Mouse (Mus musculus): Measurements from ENCODE around the gene Txlna. TPM values are rescaled to one million over a fixed set of nuclear protein-coding genes. Genes with fewer than 3 reads are reported as not detected.
A peak's percentile ranks its signal among the peaks of the same experiment; 100 is the strongest.

The Txlna gene
- polyA plus RNA-seq, 1 experiment from 2014 or later = 108 TPM

DNA sequence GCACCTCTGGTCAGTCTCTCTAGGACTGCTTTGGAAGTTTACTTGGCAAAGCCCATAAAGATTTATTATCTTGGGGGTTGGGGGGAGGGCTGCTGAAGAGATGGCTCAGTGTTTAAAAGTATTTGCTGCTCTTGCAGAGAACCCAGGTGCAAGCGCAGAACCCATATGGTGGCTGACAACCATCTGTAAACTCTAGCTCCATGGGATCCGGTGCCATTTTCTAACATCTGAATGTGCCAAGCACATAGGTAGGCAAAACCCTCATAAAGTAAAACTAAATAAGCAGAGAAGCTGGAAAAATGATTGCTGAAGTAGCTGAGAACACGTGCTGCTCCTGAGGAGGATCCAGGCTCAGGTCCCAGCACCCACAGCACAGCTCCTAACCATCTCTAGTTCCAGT lies 20.7 kb upstream of the Txlna start:
- Histone ChIP-seq H3K9me3 (ENCODE audit: control insufficient read depth, low read length) (no peaks in the 10 kb centered on the region), H3K9ac (ENCODE audit: low read length) (no peak overlapping the region), H3K4me1 (ENCODE audit: control insufficient read depth, insufficient read depth, low read length) (no peaks in the 10 kb centered on the region), H3K27ac (ENCODE audit: low read depth, low read length) (no peak overlapping the region), H3K27me3 (ENCODE audit: control insufficient read depth, insufficient read depth, low read length) (no peaks in the 10 kb centered on the region), H3K4me3 (ENCODE audit: low read depth, low read length) (no peak overlapping the region), H3K4me2 (ENCODE audit: low read depth) (no peak overlapping the region), H3K36me3 (ENCODE audit: control insufficient read depth, insufficient read depth, low read length) (peaks cover 5% of the 10 kb centered on the region)
- no peak for DNase-seq (ENCODE audit: low spot score)
- no peak for ATAC-seq (ENCODE audit: insufficient read depth, low FRiP score, low TSS enrichment)
- WGBS = 89% methylated on average over 3 of the region's 3 CpGs

DNA sequence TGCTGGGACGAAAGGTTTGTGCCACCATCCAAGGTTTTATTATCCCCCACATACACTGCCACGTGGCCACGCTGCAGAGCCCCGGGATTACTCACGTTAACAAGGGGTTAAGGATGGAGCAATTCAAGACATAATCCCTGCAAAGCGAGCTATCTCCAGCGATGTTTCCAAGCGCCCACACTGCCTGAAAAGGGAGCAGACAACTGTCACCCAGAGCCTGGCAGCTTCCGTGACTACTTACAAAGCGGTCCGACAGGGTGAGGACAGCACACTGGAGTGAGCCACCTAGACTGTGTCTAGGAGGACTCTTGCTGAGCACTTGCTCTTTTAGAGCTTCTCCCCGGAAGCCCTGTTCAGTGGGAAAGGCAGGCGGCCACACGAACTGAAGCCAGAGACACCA lies 13.9 kb upstream of the Txlna start:
- Histone ChIP-seq H3K27me3 (ENCODE audit: control insufficient read depth, insufficient read depth, low read length) (no peaks in the 10 kb centered on the region), H3K4me2 (ENCODE audit: low read depth) (no peak overlapping the region), H3K4me1 (ENCODE audit: control insufficient read depth, insufficient read depth, low read length) (no peaks in the 10 kb centered on the region), H3K9me3 (ENCODE audit: control insufficient read depth, low read length) (no peaks in the 10 kb centered on the region), H3K9ac (ENCODE audit: low read length) (no peak overlapping the region), H3K27ac (ENCODE audit: low read depth, low read length) (no peak overlapping the region), H3K4me3 (ENCODE audit: low read depth, low read length) (no peak overlapping the region), H3K36me3 (ENCODE audit: control insufficient read depth, insufficient read depth, low read length) (peaks cover 28% of the 10 kb centered on the region)
- ATAC-seq (ENCODE audit: insufficient read depth, low FRiP score, low TSS enrichment) (no peak), DNase-seq (ENCODE audit: low spot score) (no peak)
- 95% methylated on average over 14 of the region's 14 CpGs for WGBS

GRCm38 (mm10) chr4:129650359-129650758 lies 9.5 kb upstream of the Txlna start:
- H3K9ac ChIP-seq (ENCODE audit: low read length) = no peak overlapping the region

DNA sequence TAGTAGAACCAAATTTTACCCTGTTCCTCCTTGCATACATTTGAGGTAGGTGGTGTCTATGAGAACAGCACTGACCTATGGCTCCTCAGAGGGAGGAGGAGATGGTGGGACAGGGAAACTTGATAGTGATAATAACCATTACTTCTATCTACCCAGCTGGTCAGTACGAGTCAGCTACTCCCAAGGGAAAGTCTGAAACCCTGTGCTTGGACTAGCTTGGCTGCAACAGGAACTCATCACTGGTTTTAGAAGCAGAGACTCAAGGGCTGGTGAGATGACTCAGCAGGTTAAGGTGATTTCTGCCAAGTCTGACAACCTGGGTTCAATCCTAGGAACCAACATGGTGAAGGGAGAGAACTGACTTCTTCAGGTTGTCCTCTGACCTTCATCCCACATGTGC lies 7.8 kb upstream of the Txlna start:
- peaks cover 24% of the 10 kb centered on the region for H3K36me3 ChIP-seq (ENCODE audit: control insufficient read depth, insufficient read depth, low read length)
- no peaks in the 10 kb centered on the region for H3K9me3 ChIP-seq (ENCODE audit: control insufficient read depth, low read length)
- ATAC-seq (ENCODE audit: insufficient read depth, low FRiP score, low TSS enrichment) (no peak), DNase-seq (ENCODE audit: low spot score) (no peak)
- whole genome bisulfite sequencing = 89% methylated on average over 1 of the region's 1 CpGs
- no peaks in the 10 kb centered on the region for H3K27me3 ChIP-seq (ENCODE audit: control insufficient read depth, insufficient read depth, low read length)
- no peak overlapping the region for H3K4me3 ChIP-seq (ENCODE audit: low read depth, low read length)
- H3K4me1 ChIP-seq (ENCODE audit: control insufficient read depth, insufficient read depth, low read length) = no peaks in the 10 kb centered on the region
- H3K4me2 ChIP-seq (ENCODE audit: low read depth) = no peak overlapping the region
- no peak overlapping the region for H3K27ac ChIP-seq (ENCODE audit: low read depth, low read length)
- no peak overlapping the region for H3K9ac ChIP-seq (ENCODE audit: low read length)

More at GRCm38 (mm10) chr4:129650359-129650758, 9.5 kb upstream of the Txlna start:
- H3K4me3 ChIP-seq (ENCODE audit: low read depth, low read length) = no peak overlapping the region
- DNase-seq (ENCODE audit: low spot score) (no peak), ATAC-seq (ENCODE audit: insufficient read depth, low FRiP score, low TSS enrichment) (no peak)
- 94% methylated on average over 8 of the region's 8 CpGs for WGBS
- no peaks in the 10 kb centered on the region for H3K27me3 ChIP-seq (ENCODE audit: control insufficient read depth, insufficient read depth, low read length)
- H3K4me2 ChIP-seq (ENCODE audit: low read depth) = no peak overlapping the region
- H3K9me3 ChIP-seq (ENCODE audit: control insufficient read depth, low read length) = no peaks in the 10 kb centered on the region
- no peaks in the 10 kb centered on the region for H3K4me1 ChIP-seq (ENCODE audit: control insufficient read depth, insufficient read depth, low read length)
- peaks cover 36% of the 10 kb centered on the region for H3K36me3 ChIP-seq (ENCODE audit: control insufficient read depth, insufficient read depth, low read length)
- no peak overlapping the region for H3K27ac ChIP-seq (ENCODE audit: low read depth, low read length)

GRCm38 (mm10) chr4:129645204-129645603 lies 4.3 kb upstream of the Txlna start:
- Histone ChIP-seq H3K27me3 (ENCODE audit: control insufficient read depth, insufficient read depth, low read length) (no peaks in the 10 kb centered on the region), H3K4me3 (ENCODE audit: low read depth, low read length) (no peak overlapping the region), H3K36me3 (ENCODE audit: control insufficient read depth, insufficient read depth, low read length) (peaks cover 14% of the 10 kb centered on the region), H3K9ac (ENCODE audit: low read length) (no peak overlapping the region), H3K9me3 (ENCODE audit: control insufficient read depth, low read length) (no peaks in the 10 kb centered on the region), H3K4me1 (ENCODE audit: control insufficient read depth, insufficient read depth, low read length) (no peaks in the 10 kb centered on the region; the same call in 1 of the 2 replicates), H3K4me2 (ENCODE audit: low read depth) (no peak overlapping the region), H3K27ac (ENCODE audit: low read depth, low read length) (no peak overlapping the region)
- ATAC-seq (ENCODE audit: insufficient read depth, low FRiP score, low TSS enrichment) = no peak
- no peak for DNase-seq (ENCODE audit: low spot score)
- WGBS = 95% methylated on average over 6 of the region's 6 CpGs

DNA sequence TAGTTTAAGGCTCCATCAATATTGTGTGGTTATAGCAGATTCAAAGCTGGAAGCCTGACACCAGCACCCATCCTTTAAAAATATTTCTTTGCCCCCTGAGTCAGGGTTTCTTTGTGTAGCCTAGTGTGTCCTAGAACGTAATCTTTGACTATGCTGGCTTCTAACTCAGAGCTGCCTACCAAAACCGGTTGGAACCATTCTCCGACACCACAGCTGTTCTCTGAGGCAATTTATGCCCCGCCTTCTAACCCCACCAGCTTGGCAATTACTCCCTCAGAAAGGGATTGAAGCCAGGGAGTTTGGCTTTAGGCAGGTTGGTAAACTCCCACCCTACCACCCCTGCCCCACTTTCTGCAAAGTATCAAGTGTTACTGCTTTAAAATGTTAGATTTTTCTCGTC lies 891 bp upstream of the Txlna start:
- Histone ChIP-seq H3K9ac (ENCODE audit: low read length) (no peak overlapping the region), H3K4me2 (ENCODE audit: low read depth) (peak overlapping the region; percentile 22; the same call in 1 of the 2 replicates), H3K9me3 (ENCODE audit: control insufficient read depth, low read length) (no peaks in the 10 kb centered on the region), H3K27ac (ENCODE audit: low read depth, low read length) (no peak overlapping the region), H3K4me3 (ENCODE audit: low read depth, low read length) (no peak overlapping the region), H3K27me3 (ENCODE audit: control insufficient read depth, insufficient read depth, low read length) (no peaks in the 10 kb centered on the region), H3K36me3 (ENCODE audit: control insufficient read depth, insufficient read depth, low read length) (peaks cover 15% of the 10 kb centered on the region), H3K4me1 (ENCODE audit: control insufficient read depth, insufficient read depth, low read length) (peaks cover 11% of the 10 kb centered on the region)
- ATAC-seq (ENCODE audit: insufficient read depth, low FRiP score, low TSS enrichment) (no peak), DNase-seq (ENCODE audit: low spot score) (no peak)
- 43% methylated on average over 5 of the region's 5 CpGs for WGBS

- peaks cover 17% of the 10 kb centered on the region for H3K36me3 ChIP-seq (ENCODE audit: control insufficient read depth, insufficient read depth, low read length)
- no peak for ATAC-seq (ENCODE audit: insufficient read depth, low FRiP score, low TSS enrichment)
- WGBS = 8% methylated on average over 17 of the region's 17 CpGs
Observed at GRCm38 (mm10) chr4:129640101-129640637, 696 bp downstream of the Txlna start.

DNA sequence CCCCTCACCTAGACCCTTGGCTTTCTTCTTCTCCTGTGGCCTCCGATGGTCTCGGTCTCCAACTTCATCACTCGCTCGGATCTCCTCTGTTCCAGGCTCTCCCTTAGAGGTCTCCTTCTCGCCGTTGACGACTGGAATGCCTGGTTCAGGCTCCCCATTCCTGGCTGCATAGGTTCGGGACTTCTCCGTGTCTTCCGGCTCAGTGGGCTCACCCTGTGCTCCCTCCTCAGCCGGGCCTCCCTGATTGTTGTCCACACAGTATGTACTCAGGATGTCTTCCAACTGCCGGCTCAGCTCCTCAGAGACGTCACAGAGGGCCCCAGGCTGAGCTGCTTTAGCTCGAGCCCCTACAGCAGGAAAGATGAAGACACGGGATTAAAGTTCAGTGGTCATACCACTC lies 1.6 kb downstream of the Txlna start:
- Histone ChIP-seq H3K4me1 (ENCODE audit: control insufficient read depth, insufficient read depth, low read length) (peaks cover 11% of the 10 kb centered on the region), H3K4me2 (ENCODE audit: low read depth) (peak overlapping the region; percentile 96), H3K9me3 (ENCODE audit: control insufficient read depth, low read length) (no peaks in the 10 kb centered on the region), H3K27me3 (ENCODE audit: control insufficient read depth, insufficient read depth, low read length) (no peaks in the 10 kb centered on the region), H3K27ac (ENCODE audit: low read depth, low read length) (no peak overlapping the region), H3K9ac (ENCODE audit: low read length) (peak overlapping the region; percentile 23), H3K36me3 (ENCODE audit: control insufficient read depth, insufficient read depth, low read length) (peaks cover 21% of the 10 kb centered on the region), H3K4me3 (ENCODE audit: low read depth, low read length) (no peak overlapping the region; the same call in 1 of the 2 replicates)
- ATAC-seq (ENCODE audit: insufficient read depth, low FRiP score, low TSS enrichment) (no peak), DNase-seq (ENCODE audit: low spot score) (no peak)
- 89% methylated on average over 15 of the region's 15 CpGs for WGBS

More at GRCm38 (mm10) chr4:129640101-129640637, 696 bp downstream of the Txlna start:
- DNase-seq (ENCODE audit: low spot score) = no peak
- Histone ChIP-seq H3K27ac (ENCODE audit: low read depth, low read length) (peak overlapping the region; percentile 76), H3K4me3 (ENCODE audit: low read depth, low read length) (peak overlapping the region; percentile 67), H3K9me3 (ENCODE audit: control insufficient read depth, low read length) (no peaks in the 10 kb centered on the region), H3K4me2 (ENCODE audit: low read depth) (peak overlapping the region; percentile 96), H3K9ac (ENCODE audit: low read length) (peak overlapping the region; percentile 76), H3K4me1 (ENCODE audit: control insufficient read depth, insufficient read depth, low read length) (peaks cover 11% of the 10 kb centered on the region), H3K27me3 (ENCODE audit: control insufficient read depth, insufficient read depth, low read length) (no peaks in the 10 kb centered on the region)

DNA sequence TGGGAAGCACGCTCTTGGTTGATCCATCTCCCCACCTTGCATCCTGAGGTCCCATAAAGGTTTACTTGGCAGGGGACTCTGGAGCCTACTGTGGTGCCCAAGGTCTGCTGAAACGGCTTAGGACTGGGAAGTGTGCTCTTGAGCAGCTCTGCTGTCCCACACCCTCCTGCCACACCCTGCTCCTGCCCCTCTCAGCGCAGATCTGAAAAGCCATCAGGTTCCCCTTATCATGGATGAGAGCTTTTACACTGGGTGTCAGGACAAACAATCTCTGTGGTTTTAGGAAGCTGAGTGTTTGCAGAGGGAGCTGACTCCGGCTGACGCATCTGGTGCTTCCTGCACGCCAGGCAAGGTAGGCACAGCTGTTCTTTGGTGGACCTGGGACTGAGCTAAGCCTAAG lies 7.0 kb downstream of the Txlna start:
- Histone ChIP-seq H3K27ac (ENCODE audit: low read depth, low read length) (no peak overlapping the region), H3K4me3 (ENCODE audit: low read depth, low read length) (no peak overlapping the region), H3K9ac (ENCODE audit: low read length) (no peak overlapping the region), H3K4me1 (ENCODE audit: control insufficient read depth, insufficient read depth, low read length) (no peaks in the 10 kb centered on the region), H3K4me2 (ENCODE audit: low read depth) (no peak overlapping the region), H3K27me3 (ENCODE audit: control insufficient read depth, insufficient read depth, low read length) (no peaks in the 10 kb centered on the region), H3K9me3 (ENCODE audit: control insufficient read depth, low read length) (no peaks in the 10 kb centered on the region), H3K36me3 (ENCODE audit: control insufficient read depth, insufficient read depth, low read length) (peaks cover 54% of the 10 kb centered on the region)
- 96% methylated on average over 6 of the region's 6 CpGs for WGBS
- DNase-seq (ENCODE audit: low spot score) (no peak), ATAC-seq (ENCODE audit: insufficient read depth, low FRiP score, low TSS enrichment) (no peak)

All from neural tube, embryonic 11.5 days (tissue).